Mouse (Mus musculus) activated CD4-positive, CD25-positive, alpha-beta regulatory T cell, adult 4 months (primary cell): ENCODE data around the gene Dis3l2. TPM values are rescaled to one million over a fixed set of nuclear protein-coding genes. Genes with fewer than 3 reads are reported as not detected.

Source experiments
- ATAC-seq: one replicate; pipeline ENCODE4 v1.8.0; 2017
- polyA plus RNA-seq, 2 experiments: library from polyadenylated mRNA; unstranded; fragments of 100-300 nt; shearing (Covaris generic); gene quantifications; one replicate each; pipeline ENCODE4 v1.2.1; 2017

Dis3l2 gene
- 10 to 100 TPM; 18.9 to 20.4 TPM for polyA plus RNA-seq

GRCm38 (mm10) chr1:86703300-86703964, at the start of gene Dis3l2:
Gene Dis3l2, plus strand, starts transcription at chr1:86703808.
- peak; percentile 90 for ATAC-seq

GRCm38 (mm10) chr1:86657071-86657470, 46.5 kb upstream of the Dis3l2 start:
- ATAC-seq, result no peak

- ATAC-seq, result no peak
Observed at GRCm38 (mm10) chr1:86665091-86665490, 38.5 kb upstream of the Dis3l2 start.

GRCm38 (mm10) chr1:86669552-86670273, 33.9 kb upstream of the Dis3l2 start:
- no peak for ATAC-seq

GRCm38 (mm10) chr1:86670279-86671038, 33.1 kb upstream of the Dis3l2 start, which contains the start of gene Nppc:
Gene Nppc, minus strand, starts transcription at chr1:86670571.
- no peak for ATAC-seq

- no peak for ATAC-seq
Observed at GRCm38 (mm10) chr1:86674385-86674784, 29.2 kb upstream of the Dis3l2 start.

GRCm38 (mm10) chr1:86675126-86675525, 28.5 kb upstream of the Dis3l2 start:
- no peak for ATAC-seq

- no peak for ATAC-seq
Observed at GRCm38 (mm10) chr1:86677624-86678023, 26.0 kb upstream of the Dis3l2 start.

GRCm38 (mm10) chr1:86678667-86679066, 24.9 kb upstream of the Dis3l2 start:
- no peak for ATAC-seq

GRCm38 (mm10) chr1:86687236-86687635, 16.4 kb upstream of the Dis3l2 start:
- no peak for ATAC-seq

GRCm38 (mm10) chr1:86691027-86691426, 12.6 kb upstream of the Dis3l2 start:
- no peak for ATAC-seq

GRCm38 (mm10) chr1:86696948-86697347, 6.7 kb upstream of the Dis3l2 start:
- no peak for ATAC-seq

GRCm38 (mm10) chr1:86698721-86699120, 4.9 kb upstream of the Dis3l2 start:
- no peak for ATAC-seq

- ATAC-seq, result no peak
Observed at GRCm38 (mm10) chr1:86699346-86700136, 4.1 kb upstream of the Dis3l2 start.

- no peak for ATAC-seq
Observed at GRCm38 (mm10) chr1:86700367-86700766, 3.2 kb upstream of the Dis3l2 start.

- peak; percentile 3 for ATAC-seq
Observed at GRCm38 (mm10) chr1:86703965-86704326, 338 bp downstream of the Dis3l2 start.

GRCm38 (mm10) chr1:86705461-86705860, 1.9 kb downstream of the Dis3l2 start:
- ATAC-seq, result no peak

- ATAC-seq, result no peak
Observed at GRCm38 (mm10) chr1:86709546-86709945, 5.9 kb downstream of the Dis3l2 start.

GRCm38 (mm10) chr1:86712045-86712444, 8.4 kb downstream of the Dis3l2 start:
- no peak for ATAC-seq

- ATAC-seq, result no peak
Observed at GRCm38 (mm10) chr1:86713054-86713453, 9.4 kb downstream of the Dis3l2 start.

GRCm38 (mm10) chr1:86718190-86718589, 14.6 kb downstream of the Dis3l2 start:
- ATAC-seq, result no peak

- ATAC-seq, result no peak
Observed at GRCm38 (mm10) chr1:86719391-86719790, 15.8 kb downstream of the Dis3l2 start.
